Mouse (Mus musculus) kidney, postnatal 10 days (tissue): ENCODE results near the gene Maml1.
"Not testable (repeated sequence)": the region's sequence is repeated elsewhere in the genome, so short reads cannot be mapped to it uniquely, and the experiment has no call there.

Experiments used
- DNase-seq: peaks from one replicate; pipeline ENCODE4 v3.0.0; 2021; ENCODE audit warnings: mixed read lengths

The Maml1 gene

DNA sequence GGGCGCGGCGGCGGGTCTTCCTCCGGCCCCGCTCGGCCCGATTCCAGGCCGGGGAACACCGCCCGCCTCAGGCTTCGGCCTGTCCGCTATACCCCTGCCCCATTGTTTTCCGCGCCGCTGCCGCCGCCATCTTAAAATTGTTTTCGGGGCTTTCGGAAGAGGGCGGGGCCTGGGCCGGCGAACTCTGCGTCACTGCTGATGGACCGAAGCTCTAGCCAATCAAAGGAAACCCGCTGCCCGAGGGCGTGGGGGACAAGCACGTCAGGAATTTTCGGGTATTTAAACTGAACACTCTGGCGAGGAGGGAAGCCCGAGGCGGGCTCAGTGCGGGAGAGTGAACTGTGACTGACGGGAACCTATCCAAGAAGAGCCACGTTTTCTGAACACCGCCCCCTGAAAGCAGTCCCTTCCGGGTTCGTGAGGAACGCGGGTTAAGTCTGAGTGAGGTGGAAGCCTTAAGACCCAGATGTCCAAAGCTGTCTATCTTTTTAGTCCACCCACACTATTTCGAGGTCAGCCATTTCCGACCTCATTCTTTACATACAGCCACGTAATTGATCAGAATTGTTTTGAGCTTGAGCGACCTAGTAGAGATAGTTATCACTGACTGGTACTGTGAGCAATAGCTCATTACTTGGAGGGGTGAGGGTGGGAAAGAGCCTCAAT lies at the start of gene Maml1:
Gene Maml1 (minus strand): TSS at position 122 of the 666 bp plus-strand sequence.
- peak; percentile 98 for DNase-seq

DNA sequence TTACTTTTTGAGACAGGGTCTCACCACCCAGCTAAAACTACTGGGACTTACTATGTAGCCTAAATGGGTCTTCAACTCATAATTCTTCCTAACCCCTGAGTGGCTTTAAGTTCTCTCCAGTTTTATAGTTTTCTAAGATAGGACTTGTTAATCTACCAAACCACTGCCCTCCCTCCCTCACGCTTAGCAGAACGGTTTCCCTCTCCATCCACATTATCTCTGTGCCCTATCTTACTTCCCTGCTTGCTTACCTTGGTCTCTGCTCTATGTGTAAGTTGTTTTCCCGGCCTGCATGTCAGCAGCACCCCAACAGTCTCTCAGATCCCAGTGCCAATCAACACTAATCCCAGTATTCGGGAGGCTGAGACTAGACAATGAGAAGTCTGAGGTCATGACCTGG lies 44.8 kb upstream of the Maml1 start:
- DNase-seq, result no peak

DNA sequence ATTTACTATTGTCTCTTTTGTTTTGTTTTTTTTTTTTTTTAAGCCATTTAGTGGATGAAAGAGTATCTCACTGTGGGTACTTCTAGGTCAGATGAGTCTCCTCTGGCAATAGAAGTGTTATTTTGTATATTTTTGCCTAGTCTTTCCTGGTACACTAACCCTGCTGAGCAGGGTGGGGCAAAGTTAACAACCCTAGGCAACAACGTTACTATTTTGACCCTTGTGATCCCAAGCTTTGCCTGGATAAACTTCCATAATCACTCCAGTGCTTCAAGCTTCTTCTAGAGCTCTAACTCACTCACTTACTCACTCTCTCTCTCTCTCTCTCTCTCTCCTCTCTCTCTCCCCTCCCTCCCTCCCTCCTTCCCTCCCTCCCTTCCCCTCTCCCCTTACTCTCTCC lies 44.0 kb upstream of the Maml1 start:
- no peak for DNase-seq

DNA sequence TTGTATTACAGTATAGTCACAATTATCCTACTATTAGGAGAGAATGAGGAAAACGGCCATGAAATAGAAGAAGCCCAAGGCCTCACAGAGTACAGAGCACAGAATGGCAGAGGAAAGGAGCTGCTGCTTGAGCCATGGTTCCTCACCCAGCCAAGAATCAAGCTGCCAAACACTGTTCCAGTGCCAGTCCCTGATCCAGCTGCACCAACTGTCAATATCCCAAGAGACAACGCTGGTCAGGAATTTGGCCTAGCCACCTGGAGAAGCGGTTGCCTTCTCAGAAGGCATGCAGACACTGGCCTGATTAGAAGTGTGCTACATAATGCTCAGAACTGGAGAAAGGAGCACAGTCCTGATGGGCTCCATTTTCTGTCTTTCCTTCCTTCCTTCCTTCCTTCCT lies 41.1 kb upstream of the Maml1 start:
- no peak for DNase-seq

DNA sequence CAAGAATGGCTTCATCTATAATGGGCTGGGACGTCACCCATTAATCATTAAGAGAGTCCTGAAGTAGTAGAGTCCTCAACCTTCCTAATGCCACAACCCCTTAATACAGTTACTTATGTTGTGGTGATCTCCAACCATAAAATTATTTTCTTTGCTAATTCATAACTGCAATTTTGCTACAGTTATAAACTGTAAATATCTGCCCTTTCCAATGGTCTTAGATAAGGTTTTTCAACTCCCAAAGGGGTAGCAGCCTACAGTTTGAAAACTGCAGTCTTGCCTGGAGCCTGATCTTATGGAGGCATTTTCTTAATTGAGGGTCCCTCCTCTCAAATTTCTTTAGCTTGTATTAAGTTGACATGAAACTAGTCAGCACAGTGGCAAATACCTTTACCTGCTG lies 37.3 kb upstream of the Maml1 start:
- DNase-seq, result no peak

DNA sequence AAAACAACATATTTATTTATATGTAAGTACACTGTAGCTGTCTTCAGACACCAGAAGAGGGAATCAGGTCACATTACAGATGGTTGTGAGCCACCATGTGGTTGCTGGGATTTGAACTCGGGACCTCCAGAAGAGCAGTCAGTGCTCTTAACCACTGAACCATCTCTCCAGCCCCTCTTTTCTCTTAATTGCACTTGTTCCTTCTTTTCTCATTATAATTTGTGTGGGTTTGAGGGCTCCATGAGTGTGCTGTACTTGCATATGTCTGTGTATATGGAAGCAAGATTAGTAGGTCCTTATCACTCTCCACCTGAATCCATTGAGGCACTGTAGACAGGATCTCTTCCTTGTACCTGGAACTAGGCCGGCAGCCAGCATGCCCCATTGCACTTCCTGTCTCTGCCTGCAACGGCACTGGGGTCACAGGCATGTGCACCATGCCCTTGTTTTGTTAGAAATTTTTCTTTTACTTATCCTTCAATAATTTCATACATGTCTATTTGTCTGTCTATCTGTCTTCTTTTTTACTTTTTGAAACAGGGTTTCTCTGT lies 36.0 kb upstream of the Maml1 start:
- no peak for DNase-seq

DNA sequence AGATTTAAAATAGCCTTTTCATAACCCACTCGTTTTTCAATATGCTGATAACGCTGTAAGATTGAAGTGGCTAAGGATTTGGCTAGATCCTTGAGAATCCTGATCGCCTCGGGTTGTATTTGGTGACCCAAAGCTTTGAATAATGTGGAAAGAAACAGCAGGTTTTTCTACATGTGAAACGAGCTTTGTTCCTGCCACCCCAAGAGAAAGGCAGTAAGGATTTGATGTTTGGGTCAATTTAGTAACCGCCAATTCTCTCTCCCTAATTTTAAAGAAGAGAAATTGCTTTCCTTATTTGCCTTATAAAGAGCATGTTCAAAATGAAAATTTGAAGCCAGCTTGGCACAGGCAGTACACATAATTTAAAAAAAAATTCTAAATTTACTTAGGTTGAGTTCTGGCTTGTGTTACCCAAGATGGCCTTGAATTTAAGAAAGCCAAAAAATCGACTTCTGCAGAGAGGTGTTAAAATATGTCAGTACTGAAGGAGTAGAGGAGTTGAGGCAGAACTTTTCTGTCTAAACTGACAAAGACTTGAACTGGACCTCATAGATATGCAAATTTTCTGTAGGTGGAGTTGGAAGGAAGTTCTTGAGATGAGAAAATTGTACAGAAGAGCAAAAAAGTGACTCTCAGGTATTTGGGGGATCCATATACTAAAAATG lies 34.3 kb upstream of the Maml1 start:
- no peak for DNase-seq

DNA sequence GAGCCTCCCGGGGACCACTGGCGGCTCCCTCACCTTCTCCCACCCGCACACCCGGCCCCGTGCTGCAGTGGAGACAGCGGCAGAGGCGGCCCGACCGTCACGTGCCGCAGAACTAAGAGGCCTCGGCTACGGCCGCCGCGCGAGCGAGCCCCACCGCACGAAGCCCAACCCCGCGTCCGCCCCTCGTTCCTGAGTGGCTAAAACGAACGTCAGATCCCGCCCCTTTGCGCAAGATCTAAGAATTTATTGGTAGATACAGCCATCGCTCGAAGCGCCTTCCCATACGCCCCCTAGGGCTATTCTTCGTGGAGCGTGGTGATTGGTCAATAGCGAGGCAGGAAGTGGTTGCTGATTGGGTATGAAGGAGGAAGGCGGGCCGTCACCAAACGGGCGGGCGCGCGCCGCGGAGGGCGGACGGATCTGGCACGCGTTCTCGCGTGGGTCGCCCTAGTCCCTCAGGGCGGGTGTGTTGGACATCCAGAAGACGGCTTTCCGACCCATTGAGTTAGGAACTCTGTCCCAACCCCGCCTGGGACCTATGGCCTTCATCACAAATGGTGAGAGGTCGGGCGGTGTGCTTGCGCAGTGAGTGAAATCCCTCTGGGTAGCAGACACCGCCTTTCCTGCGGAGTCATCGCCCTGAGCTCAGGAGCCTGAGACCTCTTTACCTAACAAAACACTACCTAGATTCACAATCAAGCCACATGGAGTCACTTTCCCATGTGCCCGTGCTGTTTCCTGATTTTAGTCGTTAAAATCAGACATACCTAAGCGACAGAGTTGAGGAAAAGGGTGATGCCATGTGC lies 33.6 kb upstream of the Maml1 start, which contains the start of gene Canx:
Gene Canx (minus strand): TSS at position 178 of the 806 bp plus-strand sequence.
- DNase-seq, result peak; percentile 98

DNA sequence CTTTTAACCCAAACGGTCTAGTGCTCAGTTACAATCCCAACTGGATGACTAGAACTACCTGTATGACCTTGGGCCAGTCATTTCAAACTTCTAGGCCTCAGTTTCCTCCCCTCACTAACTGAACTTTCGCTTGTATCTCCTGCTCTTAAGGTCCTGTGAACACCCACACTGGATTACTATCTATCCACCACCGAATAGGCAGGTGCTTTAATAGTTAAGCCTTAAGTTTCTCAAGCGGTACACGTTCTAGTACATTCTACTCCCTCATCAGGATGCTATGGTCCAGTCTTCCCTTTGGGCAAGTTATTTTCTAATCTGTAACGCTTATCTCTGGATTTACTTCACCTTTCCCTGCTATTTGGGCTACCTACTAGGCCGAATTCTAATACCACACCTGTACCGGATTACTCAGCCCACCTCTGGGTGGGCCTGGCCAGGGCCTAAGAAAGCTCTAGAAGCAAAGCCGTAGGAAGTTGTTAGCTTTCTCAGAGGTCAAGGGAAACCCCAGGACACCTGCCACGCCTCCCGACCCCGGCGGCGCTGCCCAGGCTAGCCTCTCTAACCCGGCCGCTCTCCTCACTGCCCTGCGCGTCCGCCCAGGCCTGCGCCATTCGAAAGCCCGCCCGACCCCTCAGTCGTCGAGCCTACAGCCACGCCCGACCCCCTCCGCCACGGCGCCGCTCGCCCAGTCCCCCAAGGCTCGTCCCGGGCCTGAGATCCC lies 32.8 kb upstream of the Maml1 start:
- no peak for DNase-seq

DNA sequence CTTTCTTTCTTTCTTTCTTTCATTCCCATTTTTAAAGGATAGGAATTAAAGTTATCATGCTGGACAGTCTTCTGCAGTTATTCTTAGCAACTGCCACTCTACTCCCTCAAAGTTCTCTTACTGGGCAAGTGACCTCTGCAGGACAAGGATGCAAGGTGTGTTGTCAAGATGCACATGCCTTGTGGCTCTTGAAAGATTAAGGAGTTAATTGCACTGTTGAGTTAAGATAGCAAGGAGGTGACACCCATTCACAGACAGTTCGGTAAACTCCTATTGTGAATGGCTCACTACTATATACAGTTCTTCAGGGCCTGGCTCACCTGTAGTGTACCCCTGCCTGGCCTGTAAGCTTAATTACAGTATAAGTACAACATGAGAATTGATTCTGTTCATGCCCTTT lies 31.7 kb upstream of the Maml1 start:
- no peak for DNase-seq

DNA sequence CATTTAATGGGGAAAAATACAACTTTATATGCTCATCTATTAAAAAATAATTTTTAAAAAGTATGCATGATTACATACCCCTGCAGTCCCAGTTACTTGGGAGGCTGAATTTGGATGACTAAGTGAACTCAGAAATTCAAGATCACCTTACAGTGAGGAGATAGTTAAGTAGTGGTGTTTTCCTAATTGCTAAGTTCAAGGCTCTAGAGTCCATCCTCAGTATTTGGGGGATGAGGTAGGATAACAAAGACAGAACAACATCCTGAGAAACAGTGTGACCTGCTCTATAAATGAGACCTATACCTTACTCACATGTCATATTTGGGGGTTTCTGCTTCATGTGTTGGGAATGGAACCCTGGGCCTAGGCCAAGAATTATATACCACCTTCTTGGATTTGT lies 30.2 kb upstream of the Maml1 start:
- no peak for DNase-seq

DNA sequence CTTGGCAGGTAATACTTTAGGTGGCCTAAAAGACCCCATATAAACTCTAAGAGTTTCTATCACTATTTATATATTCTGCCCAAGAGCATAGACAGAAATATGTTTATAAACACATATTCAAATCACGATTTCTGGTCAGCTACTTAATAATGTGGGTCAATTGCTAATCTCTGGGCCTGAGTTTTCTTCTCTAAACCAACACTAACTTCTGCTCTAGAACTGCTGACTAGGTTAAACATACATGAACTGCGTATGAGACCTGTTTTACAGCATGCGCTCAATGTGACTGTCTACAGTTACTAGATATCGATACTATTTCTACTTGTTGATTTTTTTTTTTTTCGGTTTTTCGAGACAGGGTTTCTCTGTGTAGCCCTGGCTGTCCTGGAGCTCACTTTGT lies 29.1 kb upstream of the Maml1 start:
- DNase-seq, result no peak

DNA sequence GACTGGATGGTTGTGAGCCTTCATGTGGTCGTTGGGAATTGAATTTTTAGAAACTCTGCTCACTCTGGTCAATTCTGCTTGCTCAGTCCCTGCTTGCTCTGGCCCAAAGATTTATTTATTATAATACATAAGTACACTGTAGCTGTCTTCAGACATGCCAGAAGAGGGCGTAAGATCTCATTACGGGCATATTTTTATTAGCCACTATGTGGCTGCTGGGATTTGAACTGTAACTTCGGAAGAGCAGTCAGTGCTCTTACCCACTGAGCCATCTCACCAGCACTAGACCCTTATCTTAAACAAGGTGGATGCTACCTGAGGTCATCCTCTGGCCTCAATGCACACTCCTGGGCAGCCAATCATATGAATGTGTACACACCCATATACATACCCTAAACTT lies 27.2 kb upstream of the Maml1 start:
- not testable (repeated sequence) for DNase-seq

DNA sequence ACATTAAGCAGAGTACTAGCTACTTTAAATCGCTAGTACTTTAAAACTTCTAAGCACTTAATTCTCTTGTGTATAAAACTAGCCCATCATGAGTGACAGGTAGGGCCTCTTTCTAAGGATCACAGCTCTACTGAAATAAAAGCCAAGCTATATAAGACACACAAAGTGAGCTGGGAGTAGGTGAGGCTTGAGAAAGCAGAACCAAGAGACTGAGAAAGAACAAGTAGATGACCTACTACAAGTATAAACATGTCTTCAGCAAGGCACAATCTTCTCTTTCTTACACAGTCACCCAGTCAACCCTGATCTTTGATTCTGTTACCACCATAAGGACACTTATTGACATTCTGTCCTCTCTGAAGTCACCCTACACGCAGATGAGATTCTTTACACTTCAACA lies 20.7 kb upstream of the Maml1 start:
- no peak for DNase-seq

DNA sequence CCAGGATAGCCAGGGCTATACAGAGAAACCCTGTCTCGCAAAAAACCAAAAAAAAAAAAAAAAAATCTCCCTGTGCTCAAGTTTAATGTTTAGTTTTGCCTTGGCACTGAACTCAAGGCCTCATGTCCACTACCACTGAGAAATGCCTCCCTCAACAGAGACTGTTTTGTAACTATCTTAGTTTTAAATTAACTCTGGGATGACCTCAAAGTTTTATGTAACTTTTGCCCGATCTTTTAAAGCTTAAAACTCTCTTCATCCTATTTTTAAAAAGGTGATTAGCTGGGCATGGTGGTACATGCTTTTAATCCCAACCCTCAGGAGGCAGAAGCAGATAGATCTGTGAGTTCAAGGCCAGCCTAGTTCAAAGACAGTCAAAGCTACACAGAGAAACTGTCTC lies 11.3 kb upstream of the Maml1 start:
- DNase-seq, result no peak

DNA sequence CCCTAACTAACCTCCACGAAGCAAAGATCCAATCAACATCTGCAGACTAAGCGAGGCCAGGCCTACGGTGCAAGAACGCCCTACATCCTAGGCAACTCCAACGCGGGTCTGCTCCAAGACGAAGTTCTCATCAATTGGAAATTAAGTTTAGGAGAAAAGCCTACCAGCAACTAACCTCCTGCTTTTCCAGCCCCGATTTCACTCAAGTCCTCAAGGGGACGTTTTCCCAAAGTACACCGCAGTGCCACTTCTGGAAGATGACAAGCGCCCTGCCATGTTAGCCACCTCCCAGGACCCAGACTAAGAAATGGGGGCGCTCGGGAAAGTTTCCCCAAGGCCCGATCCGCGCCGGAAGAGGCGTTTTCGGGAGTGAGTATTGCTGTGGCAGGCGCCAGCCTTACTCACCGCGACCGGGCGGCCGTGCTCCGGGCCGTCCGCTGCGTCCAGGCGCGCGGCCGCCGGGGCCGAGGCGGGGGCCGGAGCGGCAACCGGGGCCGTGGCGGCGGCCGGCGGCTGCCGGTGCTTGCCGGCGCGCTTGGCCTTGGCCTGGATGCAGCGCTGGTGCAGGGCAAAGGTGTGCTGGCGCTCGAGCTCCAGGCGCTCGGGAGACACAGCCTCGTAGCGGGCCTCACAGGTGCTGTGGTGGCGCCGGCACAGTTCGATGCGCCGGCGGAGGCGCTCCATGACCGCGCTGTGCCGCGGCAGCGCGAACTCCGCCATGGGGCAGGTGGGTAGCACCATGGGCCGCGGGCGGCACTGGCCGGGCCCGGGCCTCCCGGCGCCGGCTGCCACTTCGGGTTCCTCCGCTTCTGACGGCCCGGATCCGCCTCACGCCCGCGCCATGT lies 568 bp downstream of the Maml1 start:
- DNase-seq, result peak; percentile 73

DNA sequence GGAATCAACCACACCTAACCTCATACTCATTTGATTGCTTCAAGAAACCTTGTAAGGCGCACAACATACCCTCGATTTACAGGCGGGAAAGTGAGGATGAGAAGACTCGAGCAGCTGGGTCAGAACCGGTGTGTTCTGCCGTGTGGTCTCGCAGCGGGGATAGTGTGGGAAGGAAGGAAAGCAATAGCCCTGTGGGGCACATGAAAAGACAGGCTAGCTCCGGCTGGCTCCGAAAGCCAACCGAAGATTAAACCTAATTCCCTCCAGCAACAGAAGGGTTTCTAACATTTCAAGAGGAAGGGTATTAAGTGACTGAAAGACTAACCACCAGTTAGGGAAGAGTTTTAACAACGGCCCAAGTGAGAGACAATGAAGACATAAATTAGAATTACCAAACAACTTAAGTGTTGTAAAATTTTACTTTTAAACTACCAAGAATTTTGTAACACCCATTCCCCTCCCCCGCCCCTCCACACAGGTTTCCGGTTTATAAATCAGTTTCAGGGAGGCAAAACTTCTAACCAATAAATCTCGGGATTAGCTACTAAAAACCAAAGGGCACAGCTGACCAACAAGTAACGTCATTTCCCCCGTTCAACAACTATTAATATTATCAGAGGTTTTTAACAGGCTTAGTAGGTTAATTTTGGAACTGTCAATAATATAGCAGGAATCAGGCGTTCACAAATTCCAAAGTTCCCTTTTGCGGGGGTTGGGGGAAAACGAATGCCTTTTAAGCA lies 1.5 kb downstream of the Maml1 start:
- DNase-seq, result peak; percentile 33

DNA sequence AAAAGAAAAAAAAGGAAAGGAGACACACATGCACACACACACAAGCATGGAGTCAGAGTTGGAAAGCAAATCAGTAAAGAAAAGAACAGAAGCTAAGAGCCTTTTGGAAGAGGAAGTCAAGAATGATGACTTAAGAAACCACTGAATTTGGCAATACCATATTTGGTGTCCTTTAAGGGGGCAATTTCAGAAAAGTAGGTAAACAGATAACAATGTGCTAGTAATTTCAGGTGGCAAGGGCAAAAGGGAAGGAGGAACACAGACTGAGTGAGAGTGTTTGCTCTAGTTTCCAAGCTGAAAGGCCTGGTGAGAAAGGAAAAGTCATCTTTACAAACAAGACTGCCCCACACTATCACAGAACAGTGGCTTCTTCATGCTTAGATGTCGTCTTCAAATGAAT lies 5.7 kb downstream of the Maml1 start:
- DNase-seq, result no peak

DNA sequence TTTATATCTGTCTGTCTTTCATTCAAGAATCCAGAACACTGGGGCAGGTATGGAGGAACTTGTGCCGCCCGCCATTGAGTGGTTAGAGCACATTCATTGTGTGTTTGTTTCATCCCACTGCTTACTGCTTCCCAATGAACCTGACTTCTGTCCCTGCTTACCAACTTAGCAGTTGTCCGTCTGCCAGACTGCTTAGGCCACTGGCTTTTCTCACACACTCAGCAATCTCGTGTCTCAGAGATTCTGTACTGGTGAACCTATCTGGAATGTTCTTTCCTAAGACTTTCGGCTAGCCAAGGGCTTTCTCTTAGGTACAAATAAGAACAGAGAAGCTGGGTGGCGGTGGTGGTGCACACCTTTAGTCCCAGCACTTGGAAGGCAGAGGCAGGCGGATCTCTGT lies 6.4 kb downstream of the Maml1 start:
- no peak for DNase-seq

DNA sequence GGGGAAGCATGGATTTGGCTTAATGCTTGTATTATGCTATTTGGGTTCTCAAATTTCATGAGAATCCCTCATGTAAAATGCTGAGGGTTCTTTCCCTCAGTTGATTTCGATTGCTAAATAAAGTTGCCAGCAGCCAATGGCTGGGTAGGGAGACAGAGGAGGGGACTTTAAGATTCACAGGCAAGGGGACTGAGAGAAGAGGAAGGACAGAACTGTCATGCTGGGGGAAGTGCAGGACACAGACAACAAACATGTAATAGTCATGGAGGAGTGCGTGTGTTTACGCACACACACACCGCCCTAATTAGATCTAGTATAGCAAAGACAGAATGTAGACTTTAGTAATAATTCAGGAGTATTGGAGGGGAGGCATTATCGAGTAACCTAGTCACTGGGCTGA lies 6.8 kb downstream of the Maml1 start:
- no peak for DNase-seq

DNA sequence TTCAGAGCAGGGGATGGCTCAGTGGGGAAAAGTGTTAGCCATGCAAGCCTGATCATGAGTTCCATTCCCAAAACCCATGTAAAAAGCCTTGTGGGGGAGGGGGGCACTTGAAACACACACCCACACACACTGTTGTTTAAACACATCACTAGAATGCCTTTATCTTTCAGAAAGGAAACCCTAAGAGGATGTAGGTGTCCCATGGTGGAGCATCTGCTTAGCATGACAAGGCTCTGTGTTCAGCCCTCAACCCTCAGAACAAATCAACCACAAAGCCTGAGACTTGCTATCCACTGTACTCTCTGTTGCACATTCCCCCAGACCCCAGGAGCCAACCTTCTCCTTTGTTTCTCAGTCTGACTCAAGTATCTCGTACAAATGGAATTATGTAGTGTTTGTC lies 12.1 kb downstream of the Maml1 start:
- no peak for DNase-seq
